Mouse (Mus musculus) midbrain, embryonic 16.5 days (tissue): ENCODE results near the gene Ddhd1. TPM values are rescaled to one million over a fixed set of nuclear protein-coding genes. Genes with fewer than 3 reads are reported as not detected.
A peak's percentile ranks its signal among the peaks of the same experiment; 100 is the strongest.
"Not testable (repeated sequence)": the region's sequence is repeated elsewhere in the genome, so short reads cannot be mapped to it uniquely, and the experiment has no call there.

Experiments used
- ATAC-seq: fragments of 200-750 bp; cut with Nextera tagmentation; 2 replicates; pipeline ENCODE4 v1.8.0; 2017; ENCODE audit warnings: moderate TSS enrichment
- H3K27ac ChIP-seq: fragments of 300-500 bp; sonication (generic); 2 replicates; pipeline ENCODE4 v1.5.1; 2014; ENCODE audit warnings: mild to moderate bottlenecking, low read length, mixed read lengths
- H3K27me3 ChIP-seq: fragments of 300-500 bp; sonication (generic); 2 replicates; pipeline ENCODE4 v1.6.1; 2014; ENCODE audit warnings: low read depth, low read length, mixed read lengths; ENCODE audit not compliant: control insufficient read depth, insufficient read depth
- H3K36me3 ChIP-seq: fragments of 300-500 bp; sonication (generic); 2 replicates; pipeline ENCODE4 v1.6.1; 2014; ENCODE audit warnings: mild to moderate bottlenecking, low read length, moderate library complexity, mixed read lengths; ENCODE audit not compliant: control insufficient read depth, insufficient read depth
- H3K4me1 ChIP-seq: fragments of 300-500 bp; sonication (generic); 2 replicates; pipeline ENCODE4 v1.6.1; 2014; ENCODE audit warnings: mild to moderate bottlenecking, low read length, mixed read lengths; ENCODE audit not compliant: control insufficient read depth, insufficient read depth
- H3K4me2 ChIP-seq: fragments of 300-500 bp; sonication (generic); 2 replicates; pipeline ENCODE4 v1.6.1; 2014; ENCODE audit warnings: mild to moderate bottlenecking, low read length, mixed read lengths
- H3K4me3 ChIP-seq: fragments of 300-500 bp; sonication (generic); 2 replicates; pipeline ENCODE4 v1.5.1; 2014; ENCODE audit warnings: low read depth, mild to moderate bottlenecking, low read length, moderate library complexity, mixed read lengths
- H3K9ac ChIP-seq: fragments of 300-500 bp; sonication (generic); 2 replicates; pipeline ENCODE4 v1.6.1; 2014; ENCODE audit warnings: low read depth, low read length, mixed read lengths
- H3K9me3 ChIP-seq: fragments of 300-500 bp; sonication (generic); replicated peaks from 2 replicates; pipeline ENCODE4 v1.6.1; 2014; ENCODE audit warnings: mild to moderate bottlenecking, low read length, mixed read lengths; ENCODE audit not compliant: control insufficient read depth, poor library complexity, severe bottlenecking
- whole genome bisulfite sequencing: fragments of 180-500 bp; shearing (Covaris S2); extraction: QIAGEN DNeasy Blood & Tissue Kit; methylation state at CpG from one replicate; pipeline ENCODE4 v1.1.7; 2014; 5-methylcytosine and 5-hydroxymethylcytosine counted together
- polyA plus RNA-seq: library from polyadenylated mRNA; unstranded; fragments of >200 nt; fragmentation: Nextera tagmentation; extraction: Ambion mirVana; gene quantifications from 2 replicates; pipeline ENCODE4 v1.2.1, GENCODE M21; 2015

Ddhd1 gene
- polyA plus RNA-seq, 1 experiment from 2014 or later, result 18.5 TPM

DNA sequence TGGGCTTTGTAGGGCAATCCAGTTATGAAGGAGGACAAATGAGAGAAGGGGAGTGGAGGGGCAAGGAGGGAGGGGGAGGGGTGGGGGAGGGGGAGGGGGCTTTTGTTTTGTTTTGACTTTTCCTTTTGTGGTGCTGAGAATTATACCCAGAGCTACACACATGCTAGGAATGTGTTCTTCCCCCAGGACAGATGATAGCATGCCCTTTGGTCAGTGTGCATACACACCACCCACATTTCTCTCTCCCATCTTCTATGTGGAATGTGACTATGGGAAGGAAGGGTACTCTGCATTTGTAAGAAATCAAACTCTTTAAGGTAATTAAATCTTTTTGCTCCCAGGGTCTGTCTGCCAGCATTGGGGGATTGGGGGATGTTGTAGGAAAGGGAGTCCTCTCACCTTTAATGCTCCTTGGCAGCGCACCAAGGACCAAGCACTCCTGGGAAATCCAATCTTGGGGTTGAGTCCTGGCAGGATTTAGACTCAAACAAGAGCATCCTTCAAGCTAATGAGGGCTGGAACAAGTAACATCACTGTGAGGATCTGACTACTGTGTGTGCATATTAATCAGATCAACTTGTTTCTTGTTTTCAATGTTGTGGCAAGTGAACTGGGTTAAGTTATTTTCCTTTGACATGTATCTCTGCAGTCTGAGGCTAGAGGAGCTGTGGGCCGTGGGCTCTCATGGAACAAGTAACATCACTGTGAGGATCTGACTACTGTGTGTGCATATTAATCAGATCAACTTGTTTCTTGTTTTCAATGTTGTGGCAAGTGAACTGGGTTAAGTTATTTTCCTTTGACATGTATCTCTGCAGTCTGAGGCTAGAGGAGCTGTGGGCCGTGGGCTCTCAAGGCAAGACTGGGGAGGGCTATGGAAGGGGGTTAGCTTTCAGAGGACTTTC lies 76.8 kb downstream of the Ddhd1 start:
- H3K4me2 ChIP-seq, H3K9ac ChIP-seq, H3K4me3 ChIP-seq, H3K27me3 ChIP-seq, H3K9me3 ChIP-seq, H3K36me3 ChIP-seq, H3K4me1 ChIP-seq: not testable (repeated sequence)
- H3K27ac ChIP-seq, result peak overlapping the region; percentile 55; the same call in 1 of the 2 replicates
- peak; percentile 84 for ATAC-seq
- WGBS, result 66% methylated on average over 3 of the region's 3 CpGs

GRCm38 (mm10) chr14:45566066-45566937 lies 91.6 kb downstream of the Ddhd1 start:
- no peak for ATAC-seq
- H3K27ac ChIP-seq, result peak overlapping the region; percentile 74; the same call in 1 of the 2 replicates
- peak overlapping the region; percentile 25 for H3K4me3 ChIP-seq
- H3K4me1 ChIP-seq, result peaks cover 8% of the 10 kb centered on the region; the same call in 1 of the 2 replicates
- 20% methylated on average over 28 of the region's 33 CpGs for WGBS
- no peaks in the 10 kb centered on the region for H3K36me3 ChIP-seq
- H3K9ac ChIP-seq, result no peak overlapping the region
- peak overlapping the region; percentile 52 for H3K4me2 ChIP-seq
- no peaks in the 10 kb centered on the region for H3K27me3 ChIP-seq
- no peaks in the 10 kb centered on the region for H3K9me3 ChIP-seq

GRCm38 (mm10) chr14:45565216-45566065 lies 92.5 kb downstream of the Ddhd1 start:
- no peaks in the 10 kb centered on the region for H3K36me3 ChIP-seq
- H3K4me1 ChIP-seq, result peaks cover 8% of the 10 kb centered on the region; the same call in 1 of the 2 replicates
- H3K27ac ChIP-seq, result peak overlapping the region; percentile 74
- no peaks in the 10 kb centered on the region for H3K27me3 ChIP-seq
- H3K9ac ChIP-seq, result peak overlapping the region; percentile 52; the same call in 1 of the 2 replicates
- WGBS, result 7% methylated on average over 20 of the region's 20 CpGs
- peak; percentile 74 for ATAC-seq
- H3K9me3 ChIP-seq, result no peaks in the 10 kb centered on the region
- H3K4me2 ChIP-seq, result peak overlapping the region; percentile 52
- H3K4me3 ChIP-seq, result peak overlapping the region; percentile 20

DNA sequence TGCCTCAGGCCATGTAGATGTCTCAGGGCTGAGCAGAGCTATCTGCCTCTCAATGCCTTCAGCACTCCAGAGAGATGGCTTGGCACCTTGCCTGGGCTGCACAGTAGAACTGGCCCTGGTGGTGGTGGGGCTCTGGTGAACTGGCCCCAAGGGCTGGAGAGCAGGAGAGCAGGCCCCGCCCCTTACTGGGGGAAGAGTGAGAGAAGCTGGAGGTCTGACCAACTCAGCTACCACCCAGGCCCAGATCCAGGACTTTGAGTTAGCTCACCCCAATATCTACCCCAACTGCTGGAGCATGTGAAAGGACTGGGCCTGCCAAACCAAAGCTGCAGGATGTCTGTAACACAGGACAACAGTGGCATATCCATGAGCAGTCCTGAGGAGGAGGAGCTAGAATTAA lies 94.4 kb downstream of the Ddhd1 start:
- no peak overlapping the region for H3K4me2 ChIP-seq
- no peak overlapping the region for H3K27ac ChIP-seq
- no peaks in the 10 kb centered on the region for H3K9me3 ChIP-seq
- H3K27me3 ChIP-seq, result no peaks in the 10 kb centered on the region
- no peak overlapping the region for H3K9ac ChIP-seq
- H3K4me3 ChIP-seq, result no peak overlapping the region
- WGBS, result 86% methylated on average over 1 of the region's 1 CpGs
- no peaks in the 10 kb centered on the region for H3K36me3 ChIP-seq
- peaks cover 8% of the 10 kb centered on the region; the same call in 1 of the 2 replicates for H3K4me1 ChIP-seq
- ATAC-seq, result peak; percentile 69

DNA sequence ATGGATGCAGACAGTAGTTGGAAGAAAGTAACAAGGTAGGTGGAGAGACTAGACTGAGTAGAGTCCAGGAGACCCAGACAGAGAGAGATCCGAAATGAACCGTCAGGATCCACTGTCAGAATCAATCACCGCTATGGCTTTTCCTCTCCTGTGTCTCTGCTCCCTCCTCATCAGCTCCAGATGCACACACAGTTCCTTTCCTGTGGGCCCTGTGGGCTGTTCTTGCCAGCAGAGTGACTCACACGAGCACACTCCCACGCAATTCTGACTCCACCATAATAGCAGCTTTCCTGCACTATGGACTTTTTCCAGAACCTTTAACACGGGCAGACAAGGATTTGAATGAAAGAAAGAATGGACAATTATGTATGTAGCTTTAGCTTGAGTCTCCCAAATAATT lies 96.3 kb downstream of the Ddhd1 start:
- WGBS, result 88% methylated on average over 6 of the region's 6 CpGs
- Histone ChIP-seq H3K27ac (no peak overlapping the region), H3K4me1 (peaks cover 8% of the 10 kb centered on the region; the same call in 1 of the 2 replicates), H3K9me3 (no peaks in the 10 kb centered on the region), H3K4me2 (no peak overlapping the region), H3K9ac (no peak overlapping the region), H3K4me3 (no peak overlapping the region), H3K36me3 (no peaks in the 10 kb centered on the region), H3K27me3 (no peaks in the 10 kb centered on the region)
- ATAC-seq, result no peak

- Histone ChIP-seq H3K9ac (no peak overlapping the region), H3K9me3 (no peaks in the 10 kb centered on the region; the same call in 1 of the 2 replicates), H3K27ac (no peak overlapping the region), H3K27me3 (no peaks in the 10 kb centered on the region), H3K36me3 (no peaks in the 10 kb centered on the region), H3K4me1 (no peaks in the 10 kb centered on the region), H3K4me2 (no peak overlapping the region), H3K4me3 (no peak overlapping the region)
- WGBS, result 100% methylated on average over 1 of the region's 1 CpGs
- ATAC-seq, result no peak
Measured at GRCm38 (mm10) chr14:45559018-45559417, 98.9 kb downstream of the Ddhd1 start.

GRCm38 (mm10) chr14:45554336-45554735 lies 103.6 kb downstream of the Ddhd1 start:
- 91% methylated on average over 6 of the region's 6 CpGs for WGBS
- H3K27ac ChIP-seq, result no peak overlapping the region
- no peaks in the 10 kb centered on the region; the same call in 1 of the 2 replicates for H3K9me3 ChIP-seq
- H3K36me3 ChIP-seq, result no peaks in the 10 kb centered on the region
- no peaks in the 10 kb centered on the region for H3K4me1 ChIP-seq
- no peak for ATAC-seq
- H3K4me3 ChIP-seq, result no peak overlapping the region
- no peaks in the 10 kb centered on the region for H3K27me3 ChIP-seq
- H3K9ac ChIP-seq, result no peak overlapping the region
- H3K4me2 ChIP-seq, result no peak overlapping the region

DNA sequence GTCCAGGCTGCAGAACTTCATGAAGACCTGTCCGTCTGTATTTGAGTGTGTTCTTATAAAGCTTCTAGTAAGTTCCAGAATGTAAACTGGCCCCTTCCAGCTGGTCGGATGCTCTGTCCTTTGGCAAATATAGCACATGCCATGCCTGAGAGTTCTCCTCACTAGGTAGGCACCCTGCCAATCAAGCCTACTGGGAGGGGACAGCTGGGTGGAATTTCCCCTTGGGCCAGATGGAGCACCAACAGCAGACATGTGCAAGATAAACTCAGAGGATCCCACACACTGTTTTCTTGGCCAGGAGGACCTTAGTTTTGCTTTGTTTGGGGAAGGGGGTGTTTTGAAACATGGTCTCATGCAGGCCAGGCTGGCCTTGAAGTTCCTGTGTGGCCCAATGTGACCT lies 104.1 kb downstream of the Ddhd1 start:
- no peak overlapping the region for H3K27ac ChIP-seq
- H3K4me2 ChIP-seq, result no peak overlapping the region
- no peak for ATAC-seq
- no peaks in the 10 kb centered on the region for H3K36me3 ChIP-seq
- no peaks in the 10 kb centered on the region for H3K4me1 ChIP-seq
- H3K9ac ChIP-seq, result no peak overlapping the region
- no peak overlapping the region for H3K4me3 ChIP-seq
- WGBS, result 84% methylated on average over 2 of the region's 2 CpGs
- H3K9me3 ChIP-seq, result no peaks in the 10 kb centered on the region; the same call in 1 of the 2 replicates
- H3K27me3 ChIP-seq, result no peaks in the 10 kb centered on the region
